Mouse (Mus musculus) midbrain, embryonic 10.5 days (tissue): ENCODE measurements at regions not wholly inside any gene's neighbourhood (a gene's known extent, or its start where the extent isn't known, plus 50 kb on each side); places are given as distances from the start of the nearest gene placed in this dataset.

Experiments
- DNase-seq: peaks from one replicate; pipeline ENCODE4 v3.0.0-alpha.2; 2017; ENCODE audit warnings: low spot score
- H3K27ac ChIP-seq: fragments of 300-500 bp; sonication (generic); replicated peaks from 2 replicates; pipeline ENCODE4 v1.5.1; 2016; ENCODE audit warnings: mild to moderate bottlenecking
- H3K27me3 ChIP-seq: fragments of 300-500 bp; sonication (generic); 2 replicates; pipeline ENCODE4 v1.6.1; 2016; ENCODE audit warnings: low read depth, mild to moderate bottlenecking; ENCODE audit not compliant: poor library complexity, severe bottlenecking
- H3K36me3 ChIP-seq: fragments of 300-500 bp; sonication (generic); 2 replicates; pipeline ENCODE4 v1.6.1; 2016; ENCODE audit warnings: mild to moderate bottlenecking, moderate library complexity
- H3K4me1 ChIP-seq: fragments of 300-500 bp; sonication (generic); 2 replicates; pipeline ENCODE4 v1.6.1; 2016
- H3K4me3 ChIP-seq: fragments of 300-500 bp; sonication (generic); 2 replicates; pipeline ENCODE4 v1.5.1; 2016; ENCODE audit warnings: mild to moderate bottlenecking, moderate library complexity
- H3K9me3 ChIP-seq: fragments of 300-500 bp; sonication (generic); replicated peaks from 2 replicates; pipeline ENCODE4 v1.6.1; 2016; ENCODE audit warnings: mild to moderate bottlenecking
- WGBS: fragments of 180-500 bp; shearing (Covaris S2); methylation state at CpG from one replicate; pipeline ENCODE4 v1.1.7; 2016; 5-methylcytosine and 5-hydroxymethylcytosine counted together

DNA sequence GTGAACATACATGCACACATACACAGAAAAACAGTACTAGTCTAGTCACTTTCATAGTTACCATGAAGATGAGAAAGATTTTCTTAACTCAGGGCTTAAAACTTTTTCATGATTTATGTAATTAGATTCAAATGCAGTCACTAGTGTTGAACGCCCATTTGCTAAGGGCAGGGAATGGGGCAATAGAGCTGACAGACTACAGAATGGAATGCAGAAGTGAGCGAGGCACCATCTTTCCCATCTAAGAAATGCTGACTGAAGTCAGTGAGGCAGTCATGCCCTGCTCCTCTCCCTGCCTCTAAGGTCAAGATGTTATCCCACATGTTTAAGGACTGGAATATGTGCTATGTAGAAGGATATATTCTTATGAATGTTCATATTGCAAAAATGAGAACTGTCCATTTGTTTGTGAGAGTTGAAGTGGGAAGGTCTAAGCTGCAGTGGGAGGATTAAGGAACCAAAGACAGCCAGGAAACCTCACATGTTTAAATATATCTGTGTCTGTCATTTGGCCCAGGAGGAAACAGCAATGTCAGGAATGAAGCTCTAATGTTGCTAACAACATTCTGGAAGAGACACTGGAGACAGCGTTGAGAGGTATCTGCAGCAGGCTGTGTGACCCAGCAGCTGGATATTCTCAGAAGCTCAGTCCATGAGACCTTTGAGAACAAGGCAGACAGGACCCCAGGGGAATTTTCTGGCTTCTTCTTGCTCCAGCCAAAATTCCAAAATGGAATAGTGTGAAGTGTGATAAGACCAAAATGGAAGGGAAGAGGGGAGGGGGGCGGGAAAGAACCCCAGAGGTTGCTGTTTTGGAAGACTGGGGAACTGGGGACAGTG lies 68.7 kb upstream of the Ralgps2 start:
- DNase-seq = no peak
- H3K36me3 ChIP-seq = no peaks in the 10 kb centered on the region
- WGBS = 89% methylated on average over 4 of the region's 4 CpGs
- no peaks in the 10 kb centered on the region for H3K27me3 ChIP-seq
- no peaks in the 10 kb centered on the region for H3K9me3 ChIP-seq
- H3K4me3 ChIP-seq = no peak overlapping the region
- H3K4me1 ChIP-seq = no peaks in the 10 kb centered on the region
- no peak overlapping the region for H3K27ac ChIP-seq

DNA sequence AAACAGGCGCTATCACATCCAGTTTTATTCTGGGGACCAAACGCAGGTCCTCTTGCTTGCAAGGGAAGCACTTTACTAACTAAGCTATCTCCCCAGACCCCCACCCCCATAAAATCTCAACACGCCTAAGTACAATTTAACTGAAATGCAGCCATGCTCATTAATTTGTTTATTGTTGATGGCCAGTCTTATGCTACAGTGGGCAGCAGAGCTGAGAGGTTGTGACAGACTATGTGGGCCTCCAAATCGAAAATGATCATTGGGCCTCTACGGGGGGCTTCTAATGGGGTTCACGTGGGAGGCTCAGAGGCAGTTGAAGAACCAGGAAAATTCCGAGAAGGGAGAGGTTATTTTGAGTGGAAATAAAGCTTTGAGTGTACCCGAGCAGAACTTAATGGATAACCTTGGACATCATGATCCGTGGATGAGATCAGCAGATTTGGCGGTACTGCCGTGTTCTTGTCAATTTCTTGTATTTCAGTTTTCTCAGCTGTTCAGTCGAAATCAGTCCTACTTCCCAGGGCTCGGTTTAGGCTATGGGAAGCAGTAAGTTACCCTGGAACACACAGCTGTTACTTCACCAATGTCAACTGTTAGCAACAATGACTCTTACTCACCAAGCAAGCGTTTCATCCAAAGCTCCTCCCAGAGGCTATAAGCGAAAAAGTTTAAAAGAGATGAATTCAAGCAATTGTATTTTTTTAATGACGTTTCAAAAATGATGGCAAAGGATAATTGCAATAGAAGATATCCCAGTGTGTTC lies 65.1 kb upstream of the Ralgps2 start:
- DNase-seq = no peak
- H3K4me3 ChIP-seq = no peak overlapping the region
- H3K27me3 ChIP-seq = no peaks in the 10 kb centered on the region
- 92% methylated on average over 16 of the region's 16 CpGs for WGBS
- no peak overlapping the region for H3K27ac ChIP-seq
- H3K4me1 ChIP-seq = peaks cover 19% of the 10 kb centered on the region
- H3K9me3 ChIP-seq = no peaks in the 10 kb centered on the region
- H3K36me3 ChIP-seq = no peaks in the 10 kb centered on the region

DNA sequence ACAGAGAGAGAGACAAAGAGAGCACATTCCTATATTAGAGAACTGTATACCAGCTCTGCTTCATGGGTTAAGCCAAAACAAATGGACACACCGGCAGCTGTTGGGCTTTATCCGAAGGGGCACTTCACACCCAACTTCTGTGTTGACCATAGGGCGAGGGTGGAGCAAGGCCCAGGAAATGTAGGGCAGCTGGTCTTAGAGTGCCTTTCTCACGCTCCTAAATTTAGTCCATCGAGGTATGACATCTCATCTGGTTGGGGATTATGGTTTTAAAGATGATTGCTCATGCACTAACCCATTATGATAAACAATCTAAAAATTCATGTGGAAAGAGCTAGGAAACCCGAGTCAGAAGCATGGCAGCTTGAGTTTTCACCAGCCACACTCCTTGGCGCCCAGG lies 63.6 kb upstream of the Ralgps2 start:
- DNase-seq = no peak
- no peaks in the 10 kb centered on the region for H3K36me3 ChIP-seq
- no peaks in the 10 kb centered on the region for H3K9me3 ChIP-seq
- 0 out of 2 replicates have a peak overlapping the region, but pooled peaks have one; percentile 28 for H3K27ac ChIP-seq
- 89% methylated on average over 7 of the region's 7 CpGs for WGBS
- H3K27me3 ChIP-seq = no peaks in the 10 kb centered on the region
- H3K4me3 ChIP-seq = no peak overlapping the region
- peaks cover 34% of the 10 kb centered on the region for H3K4me1 ChIP-seq

GRCm38 (mm10) chr1:157002258-157002657 lies 62.8 kb upstream of the Ralgps2 start:
- WGBS = 87% methylated on average over 2 of the region's 2 CpGs
- no peak overlapping the region for H3K27ac ChIP-seq
- no peak overlapping the region for H3K4me3 ChIP-seq
- no peak for DNase-seq
- H3K36me3 ChIP-seq = no peaks in the 10 kb centered on the region
- H3K9me3 ChIP-seq = no peaks in the 10 kb centered on the region
- peaks cover 41% of the 10 kb centered on the region for H3K4me1 ChIP-seq
- no peaks in the 10 kb centered on the region for H3K27me3 ChIP-seq

DNA sequence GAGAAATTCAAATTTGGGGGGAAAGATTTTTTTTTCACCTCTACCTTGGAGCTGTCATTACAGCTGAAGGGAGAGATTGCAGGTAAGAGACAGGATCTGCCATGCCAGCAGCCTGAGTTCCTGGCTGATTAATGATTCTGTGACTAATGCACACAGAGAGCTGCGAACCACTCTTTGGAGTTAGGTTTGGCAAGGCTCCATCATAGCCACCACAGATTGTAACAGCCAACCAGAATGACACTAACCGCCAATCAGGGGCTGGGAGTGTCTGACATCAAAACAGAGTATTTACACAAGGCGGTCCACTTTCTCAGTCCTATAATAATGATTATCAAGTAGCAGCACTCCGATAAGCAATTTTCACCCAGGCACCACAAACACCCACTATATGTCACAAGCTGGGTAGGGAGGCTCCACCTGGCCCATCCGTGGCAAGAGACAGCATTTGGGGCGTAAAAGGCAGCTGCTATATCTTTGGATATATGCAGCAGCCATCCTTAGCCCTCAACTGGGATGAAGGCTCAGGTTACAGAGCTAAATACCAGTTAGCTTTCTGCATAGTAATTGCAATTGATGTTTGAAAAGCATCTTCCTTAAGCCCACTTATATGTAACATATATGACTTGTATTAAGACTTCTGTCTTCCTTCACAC lies 61.7 kb upstream of the Ralgps2 start:
- Histone ChIP-seq H3K4me1 (peaks cover 50% of the 10 kb centered on the region), H3K36me3 (no peaks in the 10 kb centered on the region), H3K4me3 (no peak overlapping the region), H3K9me3 (no peaks in the 10 kb centered on the region), H3K27me3 (no peaks in the 10 kb centered on the region), H3K27ac (0 out of 2 replicates have a peak overlapping the region, but pooled peaks have one; percentile 25)
- 79% methylated on average over 6 of the region's 6 CpGs for WGBS
- no peak for DNase-seq

- peak overlapping the region; percentile 76 for H3K27ac ChIP-seq
Measured at GRCm38 (mm10) chr1:156999947-157000346, 60.5 kb upstream of the Ralgps2 start.

DNA sequence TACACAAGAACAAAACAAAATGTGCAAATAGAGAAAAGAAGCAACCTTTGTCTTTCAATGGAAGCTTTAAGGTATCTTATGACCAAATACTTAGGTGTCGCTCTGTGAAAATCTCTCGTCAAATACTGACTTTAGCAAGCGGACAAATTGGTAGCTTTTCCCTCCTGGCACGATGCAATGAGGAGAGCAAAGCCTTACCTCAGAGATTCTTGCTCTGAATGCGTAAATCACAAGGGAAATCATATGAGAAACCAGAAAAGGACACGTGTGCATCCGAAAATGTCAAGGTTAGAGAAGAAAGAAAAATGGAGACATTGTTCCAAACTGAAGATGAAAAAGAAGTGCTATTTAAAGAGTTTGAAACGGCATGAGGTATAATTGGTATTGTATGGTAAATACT lies 59.8 kb upstream of the Ralgps2 start:
- H3K9me3 ChIP-seq = no peaks in the 10 kb centered on the region
- DNase-seq = no peak
- H3K4me1 ChIP-seq = peaks cover 52% of the 10 kb centered on the region
- H3K36me3 ChIP-seq = no peaks in the 10 kb centered on the region
- H3K27me3 ChIP-seq = no peaks in the 10 kb centered on the region
- no peak overlapping the region for H3K4me3 ChIP-seq
- H3K27ac ChIP-seq = peak overlapping the region; percentile 78
- 91% methylated on average over 8 of the region's 8 CpGs for WGBS

More at GRCm38 (mm10) chr1:156999947-157000346, 60.5 kb upstream of the Ralgps2 start:
- 69% methylated on average over 8 of the region's 8 CpGs for WGBS
- peaks cover 52% of the 10 kb centered on the region for H3K4me1 ChIP-seq
- no peak overlapping the region for H3K4me3 ChIP-seq
- H3K9me3 ChIP-seq = no peaks in the 10 kb centered on the region
- H3K36me3 ChIP-seq = no peaks in the 10 kb centered on the region
- H3K27me3 ChIP-seq = no peaks in the 10 kb centered on the region
- DNase-seq = no peak

DNA sequence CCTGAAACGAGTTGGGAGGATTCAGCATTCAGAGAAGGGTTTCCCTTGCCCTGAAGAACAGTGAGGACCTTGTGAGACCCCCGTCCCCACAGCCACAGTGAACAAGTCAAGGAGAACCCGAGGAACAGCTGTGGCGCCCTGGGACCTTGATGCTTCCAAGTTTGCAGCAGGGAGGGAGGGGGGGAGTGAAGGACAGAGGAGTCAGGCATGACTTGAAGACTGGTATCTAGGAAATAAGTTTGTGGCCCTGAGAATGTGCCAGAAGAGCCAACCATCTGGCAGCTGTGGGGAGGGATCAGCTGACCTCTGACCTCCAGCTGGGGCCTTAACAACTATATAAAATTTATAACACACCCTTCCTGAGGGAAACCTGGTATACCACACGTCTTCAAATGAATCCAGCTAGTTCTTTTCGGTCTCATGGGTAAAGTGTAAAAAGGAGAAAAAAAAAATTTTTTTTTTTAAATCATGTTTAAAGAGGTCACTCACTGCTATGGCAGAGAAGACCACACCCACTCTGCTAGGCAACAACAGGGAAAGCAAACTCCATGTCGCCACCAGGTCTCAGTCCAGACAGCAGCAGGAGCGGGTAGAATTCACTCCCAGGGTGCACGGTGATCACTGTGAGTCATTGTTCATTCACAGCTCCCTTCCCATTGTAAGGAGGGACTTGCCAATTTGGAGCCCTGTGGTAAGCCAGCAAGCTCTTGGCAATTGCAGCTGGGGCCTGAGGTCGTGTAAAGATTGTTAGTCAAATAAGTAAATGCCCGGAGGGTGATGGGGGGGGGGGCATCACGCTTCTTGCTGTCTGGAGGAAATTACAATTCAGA lies 58.3 kb upstream of the Ralgps2 start:
- Histone ChIP-seq H3K27me3 (no peaks in the 10 kb centered on the region), H3K4me1 (peaks cover 64% of the 10 kb centered on the region), H3K36me3 (no peaks in the 10 kb centered on the region), H3K9me3 (no peaks in the 10 kb centered on the region), H3K4me3 (no peak overlapping the region), H3K27ac (peak overlapping the region; percentile 78)
- peak; percentile 69 for DNase-seq
- WGBS = 46% methylated on average over 12 of the region's 12 CpGs

GRCm38 (mm10) chr1:156997033-156997432 lies 57.6 kb upstream of the Ralgps2 start:
- Histone ChIP-seq H3K27me3 (no peaks in the 10 kb centered on the region), H3K4me1 (peaks cover 71% of the 10 kb centered on the region), H3K9me3 (no peaks in the 10 kb centered on the region), H3K36me3 (no peaks in the 10 kb centered on the region), H3K4me3 (no peak overlapping the region), H3K27ac (peak overlapping the region; percentile 78)
- peak; percentile 41 for DNase-seq
- 77% methylated on average over 10 of the region's 10 CpGs for WGBS

DNA sequence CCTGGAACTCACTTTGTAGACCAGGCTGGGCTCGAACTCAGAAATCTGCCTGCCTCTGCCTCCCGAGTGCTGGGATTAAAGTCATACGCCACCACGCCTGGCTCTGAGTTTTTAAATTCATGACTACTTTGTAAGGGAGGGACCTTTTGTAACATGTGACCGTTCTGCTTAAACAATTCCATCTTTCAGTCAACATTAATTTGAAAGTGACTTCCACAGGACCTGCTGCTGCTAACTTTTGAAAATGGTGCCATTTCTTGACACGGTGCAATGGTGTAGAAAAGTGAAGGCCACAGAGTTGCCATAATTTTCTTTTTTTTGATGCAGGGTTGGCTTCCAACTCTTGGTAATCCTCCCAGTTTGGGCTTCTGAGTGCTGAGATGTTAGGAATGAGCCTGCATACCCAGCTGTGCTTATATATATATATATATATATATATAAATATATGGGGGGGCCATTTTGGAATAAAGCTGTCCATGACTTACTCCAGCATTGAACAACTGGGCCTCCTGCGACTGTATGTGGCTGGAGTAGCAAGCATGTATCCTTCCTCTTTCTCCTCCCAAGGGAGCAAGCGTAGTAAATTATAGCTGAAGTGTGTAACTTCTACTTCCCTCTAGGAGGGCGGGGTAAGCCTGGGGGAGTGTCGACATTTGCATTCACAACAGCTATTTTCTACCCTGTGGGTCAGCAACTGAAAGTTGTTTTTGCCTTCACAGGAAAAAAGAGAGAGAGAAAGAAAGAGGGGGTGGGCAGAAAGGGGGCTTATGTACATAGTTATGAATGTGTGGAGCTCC lies 56.9 kb upstream of the Ralgps2 start:
- DNase-seq = no peak
- Histone ChIP-seq H3K4me1 (peaks cover 73% of the 10 kb centered on the region), H3K27me3 (no peaks in the 10 kb centered on the region), H3K36me3 (no peaks in the 10 kb centered on the region), H3K9me3 (no peaks in the 10 kb centered on the region), H3K27ac (peak overlapping the region; percentile 78), H3K4me3 (no peak overlapping the region)
- 88% methylated on average over 10 of the region's 10 CpGs for WGBS

DNA sequence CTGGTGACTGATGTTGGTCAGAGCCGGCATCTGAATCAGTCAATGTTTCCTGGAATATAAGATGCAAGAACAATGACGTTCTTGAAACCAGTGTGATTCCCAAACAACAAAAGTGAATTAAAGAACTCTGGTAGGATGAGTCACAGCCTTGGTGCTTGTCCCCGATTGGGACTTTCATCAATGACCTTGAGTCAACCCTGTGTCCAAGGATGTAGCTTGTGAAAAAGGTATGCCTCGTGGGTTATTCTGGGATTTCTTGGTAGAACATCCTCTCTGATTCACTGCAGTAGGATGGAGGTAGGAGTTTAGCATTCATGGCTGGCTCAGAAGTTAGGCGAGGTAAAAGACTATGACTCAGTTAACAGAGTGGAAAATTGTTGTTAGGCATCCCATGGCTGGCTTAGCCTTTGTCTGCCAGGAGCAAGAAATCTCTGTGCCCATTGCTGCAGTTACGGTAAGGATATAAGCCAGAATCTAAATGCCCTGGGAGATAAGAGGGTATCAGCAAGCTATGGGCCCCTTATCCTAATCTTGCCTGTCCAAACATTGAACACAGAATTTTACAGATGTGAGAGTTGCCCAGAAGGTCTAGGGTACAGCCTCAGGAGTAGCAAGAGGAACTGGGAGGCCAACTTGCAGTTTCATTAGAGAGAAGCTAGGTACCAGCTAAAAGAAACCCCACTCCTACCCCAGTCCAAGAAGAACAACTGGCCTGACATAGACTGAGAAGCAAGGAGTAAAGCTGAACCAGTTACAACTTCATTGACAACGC lies 55.9 kb upstream of the Ralgps2 start:
- no peaks in the 10 kb centered on the region for H3K9me3 ChIP-seq
- H3K4me3 ChIP-seq = no peak overlapping the region
- WGBS = 92% methylated on average over 7 of the region's 7 CpGs
- no peaks in the 10 kb centered on the region for H3K36me3 ChIP-seq
- no peaks in the 10 kb centered on the region for H3K27me3 ChIP-seq
- peaks cover 70% of the 10 kb centered on the region for H3K4me1 ChIP-seq
- H3K27ac ChIP-seq = peak overlapping the region; percentile 56
- no peak for DNase-seq
